Mouse (Mus musculus) thymus, postnatal 25 days (tissue): ENCODE measurements around the gene Adamts3.

Experiments used
- DNase-seq: peaks from one replicate; pipeline ENCODE4 v3.0.0; 2022

Adamts3 gene

GRCm38 (mm10) chr5:89883051-89883907, at the start of gene Adamts3:
Gene Adamts3, minus strand, starts transcription at chr5:89883334.
- peak; percentile 23 for DNase-seq

- DNase-seq, result no peak
Observed at GRCm38 (mm10) chr5:89931511-89931910, 48.4 kb upstream of the Adamts3 start.

- no peak for DNase-seq
Observed at GRCm38 (mm10) chr5:89912359-89912758, 29.2 kb upstream of the Adamts3 start.

GRCm38 (mm10) chr5:89911950-89912349, 28.8 kb upstream of the Adamts3 start:
- DNase-seq, result no peak

- DNase-seq, result no peak
Observed at GRCm38 (mm10) chr5:89911508-89911907, 28.4 kb upstream of the Adamts3 start.

GRCm38 (mm10) chr5:89906884-89907431, 23.8 kb upstream of the Adamts3 start:
- no peak for DNase-seq

- peak; percentile 6 for DNase-seq
Observed at GRCm38 (mm10) chr5:89901026-89901425, 17.9 kb upstream of the Adamts3 start.

- no peak for DNase-seq
Observed at GRCm38 (mm10) chr5:89897495-89897894, 14.4 kb upstream of the Adamts3 start.

GRCm38 (mm10) chr5:89895520-89895919, 12.4 kb upstream of the Adamts3 start:
- DNase-seq, result no peak

GRCm38 (mm10) chr5:89884991-89885390, 1.9 kb upstream of the Adamts3 start:
- DNase-seq, result no peak

- DNase-seq, result no peak
Observed at GRCm38 (mm10) chr5:89883908-89884204, 722 bp upstream of the Adamts3 start.

GRCm38 (mm10) chr5:89882091-89882734, 921 bp downstream of the Adamts3 start:
- DNase-seq, result peak; percentile 46

GRCm38 (mm10) chr5:89881425-89881824, 1.7 kb downstream of the Adamts3 start:
- DNase-seq, result no peak

- DNase-seq, result no peak
Observed at GRCm38 (mm10) chr5:89878866-89879392, 4.2 kb downstream of the Adamts3 start.

- DNase-seq, result no peak
Observed at GRCm38 (mm10) chr5:89872661-89873060, 10.5 kb downstream of the Adamts3 start.

GRCm38 (mm10) chr5:89859603-89860002, 23.5 kb downstream of the Adamts3 start:
- DNase-seq, result no peak

- no peak for DNase-seq
Observed at GRCm38 (mm10) chr5:89858837-89859236, 24.3 kb downstream of the Adamts3 start.

GRCm38 (mm10) chr5:89846551-89846950, 36.6 kb downstream of the Adamts3 start:
- DNase-seq, result no peak

GRCm38 (mm10) chr5:89844354-89844753, 38.8 kb downstream of the Adamts3 start:
- no peak for DNase-seq

GRCm38 (mm10) chr5:89843478-89843877, 39.7 kb downstream of the Adamts3 start:
- no peak for DNase-seq

GRCm38 (mm10) chr5:89839627-89840026, 43.5 kb downstream of the Adamts3 start:
- peak; percentile 5 for DNase-seq

GRCm38 (mm10) chr5:89821175-89821574, 62.0 kb downstream of the Adamts3 start:
- no peak for DNase-seq

GRCm38 (mm10) chr5:89819531-89819930, 63.6 kb downstream of the Adamts3 start:
- peak; percentile 8 for DNase-seq

- no peak for DNase-seq
Observed at GRCm38 (mm10) chr5:89816610-89817009, 66.5 kb downstream of the Adamts3 start.
